ENCODE assay signal across 8 mouse cellular contexts in the genomic region with DNA sequence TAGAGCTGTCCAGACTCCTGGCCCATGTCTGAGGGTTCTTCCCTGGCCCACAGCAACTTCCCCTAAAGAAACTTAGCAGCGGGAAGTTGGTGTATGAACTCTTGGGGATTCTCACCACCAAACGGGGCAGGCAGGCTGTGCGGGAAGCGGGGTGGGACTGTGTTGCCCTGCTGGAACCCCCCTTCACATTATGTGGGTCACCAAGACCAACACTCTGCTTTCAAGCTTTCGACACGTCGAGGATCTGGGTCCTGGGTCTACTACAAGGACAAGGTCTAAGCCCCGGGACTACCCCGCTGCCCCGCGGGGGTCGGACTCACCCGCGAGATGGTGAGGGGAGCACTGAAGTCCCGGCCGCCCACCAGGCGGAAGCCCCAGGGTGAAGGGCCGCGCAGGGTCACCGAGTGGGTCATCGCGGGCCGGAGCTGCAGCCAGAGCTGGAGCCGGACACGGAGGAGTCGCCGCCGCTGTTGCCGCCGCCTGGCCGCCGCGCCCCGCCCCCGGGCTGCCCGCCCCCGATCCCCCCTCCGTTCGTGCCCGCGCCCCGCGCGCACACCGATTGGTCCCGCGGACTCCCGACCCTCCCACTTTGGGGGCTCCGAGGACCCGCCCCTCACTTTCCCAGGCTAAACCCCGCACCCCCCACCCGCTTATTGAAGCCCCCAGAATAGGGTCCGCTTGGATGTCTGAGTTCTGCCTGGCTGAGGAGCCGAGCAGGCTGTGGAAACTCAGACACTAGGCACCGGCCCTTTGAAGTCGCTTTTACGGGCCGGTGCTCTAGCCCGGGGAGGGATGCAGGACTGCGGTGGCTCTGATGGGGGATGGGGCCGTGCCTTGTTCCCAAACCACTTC. TPM values are rescaled to one million over a fixed set of nuclear protein-coding genes. Genes with fewer than 3 reads are reported as not detected.
DNase-seq lines count a peak whose midpoint lies in the region; ATAC-seq and TF ChIP-seq lines count a peak whose summit lies in the region.

A gene (minus strand): TSS at position 495 of the 852 bp plus-strand sequence.

- 1% methylated on average over 58 of the region's 61 CpGs for WGBS in kidney, embryonic 14.5 days
- WGBS in forebrain, postnatal 0 days = under 1% methylated on average over 61 of the region's 61 CpGs
- WGBS in hindbrain, embryonic 15.5 days = 2% methylated on average over 46 of the region's 61 CpGs
- WGBS in neural tube, embryonic 12.5 days = 2% methylated on average over 48 of the region's 61 CpGs

- no peaks in the 10 kb centered on the region for H3K27me3 ChIP-seq in kidney, embryonic 14.5 days (ENCODE audit: control insufficient read depth, insufficient read depth, low read length)
- no peaks in the 10 kb centered on the region for H3K27me3 ChIP-seq in forebrain, postnatal 0 days (ENCODE audit: insufficient read depth, low read length)
- H3K27me3 ChIP-seq in hindbrain, embryonic 15.5 days = 0 out of 2 replicates have a peak, but pooled peaks cover 3% of the 10 kb centered on the region
- peaks cover 3% of the 10 kb centered on the region; the same call in 1 of the 2 replicates for H3K27me3 ChIP-seq in neural tube, embryonic 12.5 days (replicated peaks)

- peak within 1 kb of the TSS; percentile 60 for H3K9ac ChIP-seq in kidney, embryonic 14.5 days (ENCODE audit: low read depth, low read length)
- H3K9ac ChIP-seq in forebrain, postnatal 0 days = peak within 1 kb of the TSS; percentile 63
- H3K9ac ChIP-seq in hindbrain, embryonic 15.5 days = peak within 1 kb of the TSS; percentile 61
- H3K9ac ChIP-seq in neural tube, embryonic 12.5 days = peak within 1 kb of the TSS; percentile 77

- peaks cover 26% of the 10 kb centered on the region for H3K4me1 ChIP-seq in kidney, embryonic 14.5 days (ENCODE audit: control insufficient read depth, insufficient read depth, low read length)
- H3K4me1 ChIP-seq in forebrain, postnatal 0 days (ENCODE audit: insufficient read depth) = no peaks in the 10 kb centered on the region
- H3K4me1 ChIP-seq in hindbrain, embryonic 15.5 days (replicated peaks) = peaks cover 20% of the 10 kb centered on the region
- H3K4me1 ChIP-seq in neural tube, embryonic 12.5 days = peaks cover 13% of the 10 kb centered on the region

- H3K9me3 ChIP-seq in kidney, embryonic 14.5 days (ENCODE audit: control insufficient read depth, low read length) = no peaks in the 10 kb centered on the region
- no peaks in the 10 kb centered on the region for H3K9me3 ChIP-seq in forebrain, postnatal 0 days (ENCODE audit: low read length)
- no peaks in the 10 kb centered on the region for H3K9me3 ChIP-seq in hindbrain, embryonic 15.5 days
- H3K9me3 ChIP-seq in neural tube, embryonic 12.5 days = no peaks in the 10 kb centered on the region

- no peak for TF ChIP-seq CTCF in forebrain, postnatal 0 days (IDR thresholded peaks at IDR 0.05; ENCODE audit: low read depth)

- DNase-seq in kidney, adult 9 months = no peak
- peak; percentile 64 for DNase-seq in adrenal gland, adult 2 months
- DNase-seq in forebrain, postnatal 0 days = peak; percentile 66
- peak; percentile 55 for DNase-seq in liver
- DNase-seq in cerebellum, postnatal 36 days = no peak

- ATAC-seq in kidney, embryonic 14.5 days (ENCODE audit: low FRiP score, low TSS enrichment) = peak; percentile 65
- ATAC-seq in forebrain, postnatal 0 days = peak; percentile 75
- ATAC-seq in hindbrain, embryonic 15.5 days (ENCODE audit: low FRiP score, low read depth) = peak; percentile 65
- peak; percentile 59 for ATAC-seq in neural tube, embryonic 12.5 days (ENCODE audit: low FRiP score, low read depth)

- peak within 1 kb of the TSS; percentile 84 for H3K4me2 ChIP-seq in kidney, embryonic 14.5 days (replicated peaks; ENCODE audit: low read depth, low read length)
- H3K4me2 ChIP-seq in forebrain, postnatal 0 days (ENCODE audit: low read depth) = peak within 1 kb of the TSS; percentile 91
- peak within 1 kb of the TSS; percentile 95 for H3K4me2 ChIP-seq in hindbrain, embryonic 15.5 days
- peak within 1 kb of the TSS; percentile 92 for H3K4me2 ChIP-seq in neural tube, embryonic 12.5 days (replicated peaks)

- peak within 1 kb of the TSS; percentile 49 for H3K27ac ChIP-seq in kidney, embryonic 14.5 days (ENCODE audit: low read depth, low read length)
- H3K27ac ChIP-seq in forebrain, postnatal 0 days (ENCODE audit: low read depth, low read length) = peak within 1 kb of the TSS; percentile 54
- peak within 1 kb of the TSS; percentile 14; the same call in 1 of the 2 replicates for H3K27ac ChIP-seq in hindbrain, embryonic 15.5 days (replicated peaks)
- H3K27ac ChIP-seq in neural tube, embryonic 12.5 days = no peak within 1 kb of the TSS

- no peaks in the 10 kb centered on the region for H3K36me3 ChIP-seq in kidney, embryonic 14.5 days (ENCODE audit: control insufficient read depth, insufficient read depth, low read length)
- H3K36me3 ChIP-seq in forebrain, postnatal 0 days (ENCODE audit: insufficient read depth) = no peaks in the 10 kb centered on the region
- H3K36me3 ChIP-seq in hindbrain, embryonic 15.5 days = no peaks in the 10 kb centered on the region
- no peaks in the 10 kb centered on the region for H3K36me3 ChIP-seq in neural tube, embryonic 12.5 days

- H3K4me3 ChIP-seq in kidney, embryonic 14.5 days (ENCODE audit: low read length) = peak within 1 kb of the TSS; percentile 53
- H3K4me3 ChIP-seq in forebrain, postnatal 0 days (ENCODE audit: low read depth, low read length) = peak within 1 kb of the TSS; percentile 55
- peak within 1 kb of the TSS; percentile 55 for H3K4me3 ChIP-seq in hindbrain, embryonic 15.5 days
- peak within 1 kb of the TSS; percentile 64 for H3K4me3 ChIP-seq in neural tube, embryonic 12.5 days

RNA-seq across cellular contexts. Expression of the gene that starts here (rescaled TPM):
- polyA plus RNA-seq in kidney, embryonic 14.5 days (2014; fragmentation: Nextera tagmentation; extraction: Ambion mirVana) = 52.1 and 54.6 TPM in 2 replicates
- total RNA-seq in adrenal gland, adult 2 months (2021) = 10 to 100 TPM; 16.1 to 18.7 TPM
- polyA plus RNA-seq in adrenal gland, adult 2 months (2012; rRNA removed) = 86.7 and 101 TPM in 2 replicates
- total RNA-seq in forebrain, postnatal 0 days (2014; rRNA removed) = 27.6 and 30.9 TPM in 2 replicates
- 47.9 and 50.7 TPM in 2 replicates for polyA plus RNA-seq in forebrain, postnatal 0 days (2015; fragmentation: Nextera tagmentation; extraction: Ambion mirVana)
- 28.2 and 33.4 TPM in 2 replicates for polyA plus RNA-seq in hindbrain, embryonic 15.5 days (2015; fragmentation: Nextera tagmentation; extraction: Ambion mirVana)
- polyA plus RNA-seq in neural tube, embryonic 12.5 days (2016; fragmentation: Nextera tagmentation; extraction: Ambion mirVana) = 46.1 and 51.4 TPM in 2 replicates

Comparison
In these comparisons a context has a peak if more than half of its experiments do, and no peak if none do; other contexts are left out.
1. DNase-seq: peak in adrenal gland, adult 2 months (single experiment), forebrain, postnatal 0 days (single experiment) and liver (single experiment); none in kidney, adult 9 months (single experiment) and cerebellum, postnatal 36 days (0 of 2).
2. Peak in every context shown above with its lines, with median percentiles within 50 percentile points of each other: ATAC-seq, H3K4me2 ChIP-seq, H3K4me3 ChIP-seq and H3K9ac ChIP-seq.